Mouse (Mus musculus) MEL (cell line): ENCODE results near the gene Trim67. TPM values are rescaled to one million over a fixed set of nuclear protein-coding genes. Genes with fewer than 3 reads are reported as not detected.

Experiments
- DNase-seq: peaks from one replicate; pipeline ENCODE4 v3.0.0; 2011; ENCODE audit warnings: low read depth, low spot score
- H3K27ac ChIP-seq: 2 replicates; pipeline ENCODE4 v1.5.1; 2012; ENCODE audit warnings: low read depth, mild to moderate bottlenecking, control low read depth, low read length, moderate library complexity; ENCODE audit not compliant: control insufficient read depth
- H3K27me3 ChIP-seq, 2 experiments: fragments of 150-350 bp in 1 of 2; sonication (generic) in 1 of 2; 2 replicates each; pipeline ENCODE4 v1.6.1; 2012; ENCODE audit warnings: low read length in 2 of 2, mild to moderate bottlenecking in 2 of 2, improper control_type of control experiment in 1 of 2, moderate library complexity in 1 of 2; ENCODE audit not compliant: insufficient read depth in 2 of 2, control insufficient read depth in 1 of 2
- H3K36me3 ChIP-seq, 2 experiments: 2 replicates each; pipeline ENCODE4 v1.6.1; 2012 to 2014; ENCODE audit warnings: low read length in 2 of 2, improper control_type of control experiment in 1 of 2, inconsistent platforms in 1 of 2, mild to moderate bottlenecking in 1 of 2; ENCODE audit not compliant: insufficient read depth in 2 of 2, control insufficient read depth in 1 of 2
- H3K4me1 ChIP-seq, 2 experiments: fragments of 150-350 bp in 1 of 2; sonication (generic) in 1 of 2; 2 replicates each; pipeline ENCODE4 v1.6.1; 2012; ENCODE audit warnings: low read length in 2 of 2, improper control_type of control experiment in 1 of 2, mild to moderate bottlenecking in 1 of 2; ENCODE audit not compliant: insufficient read depth in 2 of 2, control insufficient read depth in 1 of 2
- H3K4me3 ChIP-seq, 2 experiments: fragments of 150-350 bp in 1 of 2; sonication (generic) in 1 of 2; 2 replicates each; pipeline ENCODE4 v1.5.1; 2012; ENCODE audit warnings: low read depth in 2 of 2, low read length in 2 of 2, mild to moderate bottlenecking in 2 of 2, moderate library complexity in 2 of 2, control low read depth in 1 of 2, improper control_type of control experiment in 1 of 2; ENCODE audit not compliant: control insufficient read depth in 1 of 2, insufficient read depth in 1 of 2
- H3K79me2 ChIP-seq: 2 replicates; pipeline ENCODE4 v1.6.1; 2012; ENCODE audit warnings: mild to moderate bottlenecking, low read length, moderate library complexity; ENCODE audit not compliant: control insufficient read depth, poor library complexity, insufficient read depth
- H3K9ac ChIP-seq: 2 replicates; pipeline ENCODE4 v1.6.1; 2012; ENCODE audit warnings: low read depth, mild to moderate bottlenecking, control low read depth, low read length, moderate library complexity; ENCODE audit not compliant: control insufficient read depth, poor library complexity, severe bottlenecking
- H3K9me3 ChIP-seq: fragments of 150-350 bp; sonication (generic); replicated peaks from 2 replicates; pipeline ENCODE4 v1.6.1; 2012; ENCODE audit warnings: mild to moderate bottlenecking, low read length, improper control_type of control experiment, moderate library complexity; ENCODE audit not compliant: insufficient read depth
- BHLHE40 ChIP-seq: IDR thresholded peaks from 2 replicates; pipeline ENCODE4 v1.6.1; 2012; ENCODE audit warnings: low read depth, mild to moderate bottlenecking, inconsistent platforms, low read length, improper control_type of control experiment, borderline replicate concordance
- CHD1 ChIP-seq: IDR thresholded peaks from 2 replicates; pipeline ENCODE4 v1.6.1; 2012; ENCODE audit warnings: low read depth, mild to moderate bottlenecking, inconsistent platforms, low read length, improper control_type of control experiment
- CTCF ChIP-seq, 3 experiments: IDR thresholded peaks in 2 of 3; conservative IDR thresholded peaks in 1 of 3; 2 replicates each; pipeline ENCODE4 v1.5.1; 2011 to 2012; ENCODE audit warnings: low read length in 3 of 3, low read depth in 2 of 3, mild to moderate bottlenecking in 2 of 3, improper control_type of control experiment in 1 of 3, inconsistent platforms in 1 of 3, mixed read lengths in 1 of 3, moderate library complexity in 1 of 3; ENCODE audit not compliant: control insufficient read depth in 1 of 3, insufficient read depth in 1 of 3, poor library complexity in 1 of 3, severe bottlenecking in 1 of 3
- E2F4 ChIP-seq: IDR thresholded peaks from 2 replicates; pipeline ENCODE4 v1.6.1; 2011; ENCODE audit warnings: low read depth, low read length, improper control_type of control experiment, borderline replicate concordance
- ELF1 ChIP-seq: IDR thresholded peaks from 2 replicates; pipeline ENCODE4 v1.6.1; 2014; ENCODE audit warnings: low read depth, mild to moderate bottlenecking, inconsistent platforms, low read length, improper control_type of control experiment, moderate library complexity
- EP300 ChIP-seq, 2 experiments: IDR thresholded peaks; 2 replicates each; pipeline ENCODE4 v1.6.1; 2011; ENCODE audit warnings: improper control_type of control experiment in 2 of 2, low read length in 2 of 2, low read depth in 1 of 2, mild to moderate bottlenecking in 1 of 2
- ETS1 ChIP-seq: IDR thresholded peaks from 2 replicates; pipeline ENCODE4 v1.6.1; 2012; ENCODE audit warnings: low read depth, mild to moderate bottlenecking, inconsistent platforms, low read length, improper control_type of control experiment, moderate library complexity
- GABPA ChIP-seq: IDR thresholded peaks from 2 replicates; pipeline ENCODE4 v1.6.1; 2012; ENCODE audit warnings: low read depth, mild to moderate bottlenecking, inconsistent platforms, low read length, improper control_type of control experiment, moderate library complexity
- GATA1 ChIP-seq: IDR thresholded peaks from 2 replicates; pipeline ENCODE4 v1.6.1; 2011; ENCODE audit warnings: low read depth, low read length, improper control_type of control experiment
- HCFC1 ChIP-seq: IDR thresholded peaks from 2 replicates; pipeline ENCODE4 v1.6.1; 2012; ENCODE audit warnings: low read depth, mild to moderate bottlenecking, inconsistent platforms, low read length, improper control_type of control experiment, moderate library complexity
- JUND ChIP-seq: IDR thresholded peaks from 2 replicates; pipeline ENCODE4 v1.6.1; 2011; ENCODE audit warnings: low read depth, mild to moderate bottlenecking, improper control_type of control experiment, low read length
- MAFK ChIP-seq: IDR thresholded peaks from 2 replicates; pipeline ENCODE4 v1.6.1; 2011; ENCODE audit warnings: low read depth, mild to moderate bottlenecking, low read length, improper control_type of control experiment, borderline replicate concordance
- MAX ChIP-seq: IDR thresholded peaks from 2 replicates; pipeline ENCODE4 v1.6.1; 2011; ENCODE audit warnings: low read length, improper control_type of control experiment
- MAZ ChIP-seq: IDR thresholded peaks from 2 replicates; pipeline ENCODE4 v1.6.1; 2012; ENCODE audit warnings: low read depth, mild to moderate bottlenecking, inconsistent platforms, low read length, improper control_type of control experiment
- MEF2A ChIP-seq: IDR thresholded peaks from 2 replicates; pipeline ENCODE4 v1.6.1; 2014; ENCODE audit warnings: low read depth, mild to moderate bottlenecking, inconsistent platforms, low read length, improper control_type of control experiment; ENCODE audit not compliant: poor library complexity, insufficient replicate concordance, severe bottlenecking; ENCODE audit errors: extremely low read depth
- MXI1 ChIP-seq: IDR thresholded peaks from 2 replicates; pipeline ENCODE4 v1.6.1; 2011; ENCODE audit warnings: mild to moderate bottlenecking, low read depth, low read length, improper control_type of control experiment
- MYB ChIP-seq: IDR thresholded peaks from 2 replicates; pipeline ENCODE4 v1.6.1; 2011; ENCODE audit warnings: mild to moderate bottlenecking, low read depth, low read length, improper control_type of control experiment
- MYC ChIP-seq: IDR thresholded peaks from 2 replicates; pipeline ENCODE4 v1.6.1; 2011; ENCODE audit warnings: low read depth, mild to moderate bottlenecking, low read length, improper control_type of control experiment, moderate library complexity
- NELFE ChIP-seq: IDR thresholded peaks from 2 replicates; pipeline ENCODE4 v1.6.1; 2011; ENCODE audit warnings: low read depth, low read length, improper control_type of control experiment
- NRF1 ChIP-seq: IDR thresholded peaks from 2 replicates; pipeline ENCODE4 v1.6.1; 2014; ENCODE audit warnings: low read depth, mild to moderate bottlenecking, inconsistent platforms, low read length, improper control_type of control experiment, moderate library complexity; ENCODE audit not compliant: poor library complexity, insufficient read depth, severe bottlenecking
- POLR2A ChIP-seq, 2 experiments: IDR thresholded peaks; 2 replicates each; pipeline ENCODE4 v1.6.1; 2011 to 2012; ENCODE audit warnings: low read length in 2 of 2, mild to moderate bottlenecking in 2 of 2, control low read depth in 1 of 2, improper control_type of control experiment in 1 of 2, low read depth in 1 of 2, moderate library complexity in 1 of 2; ENCODE audit not compliant: control insufficient read depth in 1 of 2, insufficient read depth in 1 of 2, poor library complexity in 1 of 2
- POLR2AphosphoS2 ChIP-seq: IDR thresholded peaks from 2 replicates; pipeline ENCODE4 v1.6.1; 2011; ENCODE audit warnings: low read length, improper control_type of control experiment
- POLR2AphosphoS5 ChIP-seq: IDR thresholded peaks from 2 replicates; pipeline ENCODE4 v1.6.1; 2012; ENCODE audit warnings: low read depth, borderline replicate concordance, mild to moderate bottlenecking, inconsistent platforms, low read length, moderate library complexity, mixed read lengths
- RAD21 ChIP-seq: IDR thresholded peaks from 2 replicates; pipeline ENCODE4 v1.6.1; 2011; ENCODE audit warnings: mild to moderate bottlenecking, low read depth, low read length, improper control_type of control experiment
- RCOR1 ChIP-seq: IDR thresholded peaks from 2 replicates; pipeline ENCODE4 v1.6.1; 2012; ENCODE audit warnings: low read depth, mild to moderate bottlenecking, inconsistent platforms, low read length, improper control_type of control experiment
- SIN3A ChIP-seq: IDR thresholded peaks from 2 replicates; pipeline ENCODE4 v1.6.1; 2012; ENCODE audit warnings: low read length, improper control_type of control experiment, inconsistent platforms
- SMC3 ChIP-seq: IDR thresholded peaks from 2 replicates; pipeline ENCODE4 v1.6.1; 2011; ENCODE audit warnings: low read depth, low read length, improper control_type of control experiment
- TAL1 ChIP-seq: IDR thresholded peaks from 2 replicates; pipeline ENCODE4 v1.6.1; 2012; ENCODE audit warnings: mild to moderate bottlenecking, inconsistent platforms, low read length, moderate library complexity, mixed read lengths
- TBP ChIP-seq: IDR thresholded peaks from 2 replicates; pipeline ENCODE4 v1.8.0; 2011; ENCODE audit warnings: low read depth, low read length, improper control_type of control experiment
- TCF12 ChIP-seq: IDR thresholded peaks from 2 replicates; pipeline ENCODE4 v1.6.1; 2014; ENCODE audit warnings: low read depth, mild to moderate bottlenecking, inconsistent platforms, low read length, improper control_type of control experiment, moderate library complexity
- UBTF ChIP-seq: IDR thresholded peaks from 2 replicates; pipeline ENCODE4 v1.6.1; 2012; ENCODE audit warnings: low read depth, mild to moderate bottlenecking, inconsistent platforms, low read length, improper control_type of control experiment, moderate library complexity, borderline replicate concordance; ENCODE audit not compliant: insufficient read depth
- USF1 ChIP-seq: IDR thresholded peaks from 2 replicates; pipeline ENCODE4 v1.6.1; 2014; ENCODE audit warnings: low read depth, mild to moderate bottlenecking, inconsistent platforms, low read length, improper control_type of control experiment, moderate library complexity
- USF2 ChIP-seq, 2 experiments: IDR thresholded peaks; 2 replicates each; pipeline ENCODE4 v1.6.1; 2011 to 2012; ENCODE audit warnings: improper control_type of control experiment in 2 of 2, low read length in 2 of 2, borderline replicate concordance in 1 of 2, inconsistent platforms in 1 of 2, low read depth in 1 of 2, mild to moderate bottlenecking in 1 of 2; ENCODE audit not compliant: insufficient read depth in 1 of 2
- ZC3H11A ChIP-seq: IDR thresholded peaks from 2 replicates; pipeline ENCODE4 v1.6.1; 2012; ENCODE audit warnings: low read depth, mild to moderate bottlenecking, inconsistent platforms, low read length, improper control_type of control experiment
- ZKSCAN1 ChIP-seq: IDR thresholded peaks from 2 replicates; pipeline ENCODE4 v1.6.1; 2012; ENCODE audit warnings: low read depth, mild to moderate bottlenecking, inconsistent platforms, low read length, improper control_type of control experiment, moderate library complexity
- ZMIZ1 ChIP-seq: IDR thresholded peaks from 2 replicates; pipeline ENCODE4 v1.6.1; 2012; ENCODE audit warnings: low read depth, mild to moderate bottlenecking, inconsistent platforms, low read length, improper control_type of control experiment, moderate library complexity
- ZNF384 ChIP-seq: IDR thresholded peaks from 2 replicates; pipeline ENCODE4 v1.6.1; 2012; ENCODE audit warnings: low read depth, mild to moderate bottlenecking, inconsistent platforms, low read length, improper control_type of control experiment
- polyA plus RNA-seq, 2 experiments: library from polyadenylated mRNA; stranded (reverse) in 1 of 2; unstranded in 1 of 2; fragments of >175 nt in 1 of 2; fragments of >200 nt in 1 of 2; gene quantifications; 2 replicates each; pipeline versions ENCODE4 v1.2.1 to v1.2.4; 2012; ENCODE audit warnings: low replicate concordance in 2 of 2, low read depth in 1 of 2; ENCODE audit not compliant: insufficient read length in 2 of 2, insufficient read depth in 1 of 2, missing spikeins in 1 of 2
- total RNA-seq: library from RNA; depleted of rRNA; stranded (reverse); fragments of 300-350 nt; gene quantifications from 2 replicates; pipeline ENCODE4 v1.2.3, GENCODE M21; 2012

The Trim67 gene
- total and polyA plus RNA-seq, 3 experiments, result 0.06 TPM; not detected in 2

GRCm38 (mm10) chr8:124878946-124879526 lies 86.1 kb downstream of the Trim67 start:
- Histone ChIP-seq H3K27me3 (no peaks in the 10 kb centered on the region), H3K4me1 (peaks cover 8 to 17% of the 10 kb centered on the region in 2 experiments), H3K79me2 (no peaks in the 10 kb centered on the region; the same call in 1 of the 2 replicates), H3K36me3 (peaks cover 18 to 26% of the 10 kb centered on the region in 2 experiments), H3K27ac (peak overlapping the region; percentile 66), H3K9me3 (no peaks in the 10 kb centered on the region), H3K9ac (peak overlapping the region; percentile 9; the same call in 1 of the 2 replicates), H3K4me3 (no peak overlapping the region)
- DNase-seq, result peak; percentile 93
- peak; percentile 65 for TF ChIP-seq TAL1
- no peak for TF ChIP-seq GABPA
- peak; percentile 77 for TF ChIP-seq MYC
- TF ChIP-seq EP300 (IDR thresholded peaks at IDR 0.05; ENCODE audit: low read depth in 1 of 2, low read length in 2 of 2), result peak; percentile 78 to 79
- no peak for TF ChIP-seq CHD1
- TF ChIP-seq E2F4, result no peak
- peak; percentile 80 for TF ChIP-seq SIN3A
- TF ChIP-seq MEF2A, result no peak
- TF ChIP-seq JUND, result no peak
- no peak for TF ChIP-seq ZKSCAN1
- TF ChIP-seq ZC3H11A, result no peak
- TF ChIP-seq RCOR1, result peak; percentile 85
- no peak for TF ChIP-seq CTCF (IDR thresholded peaks at IDR 0.05 in 2 of 3, conservative IDR thresholded peaks at IDR 0.05 in 1 of 3; ENCODE audit: control insufficient read depth in 1 of 3, insufficient read depth in 1 of 3, low read depth in 2 of 3, low read length in 3 of 3, poor library complexity in 1 of 3, severe bottlenecking in 1 of 3)
- TF ChIP-seq SMC3, result no peak
- TF ChIP-seq POLR2A (IDR thresholded peaks at IDR 0.05; ENCODE audit: control insufficient read depth in 1 of 2, insufficient read depth in 1 of 2, low read depth in 1 of 2, low read length in 2 of 2, poor library complexity in 1 of 2), result no peak
- no peak for TF ChIP-seq USF1
- TF ChIP-seq USF2 (IDR thresholded peaks at IDR 0.05; ENCODE audit: borderline replicate concordance in 1 of 2, insufficient read depth in 1 of 2, low read depth in 1 of 2, low read length in 2 of 2), result no peak
- peak; percentile 90 for TF ChIP-seq GATA1
- TF ChIP-seq POLR2AphosphoS5, result no peak
- TF ChIP-seq UBTF, result no peak
- TF ChIP-seq ELF1, result no peak
- TF ChIP-seq NELFE, result no peak
- TF ChIP-seq ETS1, result peak; percentile 87
- no peak for TF ChIP-seq RAD21
- no peak for TF ChIP-seq ZNF384
- no peak for TF ChIP-seq BHLHE40
- no peak for TF ChIP-seq TBP
- no peak for TF ChIP-seq NRF1
- TF ChIP-seq ZMIZ1, result no peak
- peak; percentile 68 for TF ChIP-seq MXI1
- no peak for TF ChIP-seq MYB
- peak; percentile 80 for TF ChIP-seq TCF12
- TF ChIP-seq MAFK, result no peak
- no peak for TF ChIP-seq MAZ
- TF ChIP-seq MAX, result peak; percentile 88
- TF ChIP-seq POLR2AphosphoS2, result no peak
- no peak for TF ChIP-seq HCFC1
